Mouse (Mus musculus) embryo, embryonic 10 days (tissue): ENCODE measurements around the gene Pla2g5.
"Not testable (repeated sequence)": the region's sequence is repeated elsewhere in the genome, so short reads cannot be mapped to it uniquely, and the experiment has no call there.

ENCODE experiments used
- DNase-seq: peaks from one replicate; pipeline ENCODE4 v3.0.0-alpha.2; 2015; ENCODE audit warnings: low spot score

The Pla2g5 gene

DNA sequence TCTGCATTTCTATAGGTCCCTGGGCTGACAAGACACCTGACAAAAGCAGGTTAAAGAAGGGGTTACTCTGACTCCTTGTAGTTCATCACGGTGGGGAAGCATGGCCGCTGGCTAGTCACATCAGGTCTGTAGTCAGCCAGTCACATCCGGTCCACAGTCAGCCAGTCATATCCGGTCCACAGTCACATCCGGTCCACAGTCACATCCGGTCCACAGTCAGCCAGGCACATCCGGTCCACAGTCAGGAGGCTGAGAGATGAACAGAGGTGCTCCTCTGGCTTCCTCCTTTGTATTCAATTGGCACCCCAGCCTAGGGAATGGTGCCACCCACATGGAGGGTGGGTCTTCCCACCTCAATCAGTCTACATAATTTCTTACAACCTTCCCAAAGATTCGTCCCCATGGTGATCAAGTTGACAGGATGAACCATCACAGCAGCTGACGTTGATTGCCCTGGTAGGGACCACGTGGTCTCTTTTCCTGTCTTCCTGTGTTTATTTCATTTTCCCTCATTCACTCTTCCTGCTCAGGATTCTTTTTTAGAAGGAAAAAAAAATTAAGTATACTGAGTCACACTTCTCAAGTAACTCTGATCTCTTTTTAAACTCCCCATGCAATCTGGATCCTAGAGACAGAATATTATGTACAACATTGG lies at the start of gene Pla2g5:
Gene Pla2g5 (minus strand): TSS at position 139 of the 655 bp plus-strand sequence.
- no peak for DNase-seq

- no peak for DNase-seq
These were observed 42.5 kb upstream of the Pla2g5 start for GRCm38 (mm10) chr4:138905624-138906337.

- DNase-seq: no peak
These were observed 36.1 kb upstream of the Pla2g5 start for GRCm38 (mm10) chr4:138899361-138899760.

DNA sequence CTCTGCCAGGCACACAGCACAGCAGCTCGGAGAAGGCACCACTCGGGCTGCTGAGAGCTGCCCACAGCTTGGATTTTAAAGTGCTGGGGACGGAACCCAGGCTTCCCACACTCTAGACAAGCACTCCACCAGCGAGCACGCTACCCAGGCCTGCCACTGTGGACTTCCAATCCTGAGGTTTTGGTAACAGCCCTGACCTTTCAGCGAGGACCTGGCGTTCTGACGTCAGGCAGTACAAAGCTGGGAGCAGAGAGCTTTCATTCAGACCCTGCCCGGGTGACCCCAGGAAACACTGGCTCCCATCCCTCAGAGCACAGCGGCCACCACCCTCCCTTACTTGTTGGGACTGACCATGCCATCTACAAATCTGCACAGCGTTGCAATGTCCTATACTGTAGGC lies 30.5 kb upstream of the Pla2g5 start:
- DNase-seq: not testable (repeated sequence)

GRCm38 (mm10) chr4:138892655-138893054 lies 29.4 kb upstream of the Pla2g5 start:
- DNase-seq: no peak

DNA sequence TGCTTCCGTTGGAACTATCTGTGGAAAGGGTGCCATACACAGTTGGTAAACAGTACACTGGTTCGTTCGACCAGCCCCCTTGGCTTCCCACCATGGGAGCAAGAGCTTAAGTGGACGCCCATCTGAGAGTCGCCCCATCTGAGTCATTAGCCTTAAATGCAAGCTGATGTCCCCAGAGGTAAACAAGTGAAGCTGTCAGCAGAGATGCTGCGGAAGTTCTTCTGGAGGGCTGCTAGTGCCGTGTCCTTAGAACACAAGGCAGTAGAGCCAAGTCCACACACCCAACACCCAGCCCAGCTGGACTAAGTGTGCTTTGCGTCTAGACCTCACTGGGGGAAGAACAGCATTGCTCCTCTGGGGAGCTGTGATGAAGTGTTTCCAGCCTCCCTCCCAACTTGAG lies 26.4 kb upstream of the Pla2g5 start:
- DNase-seq: no peak

- DNase-seq: no peak
These were observed 25.9 kb upstream of the Pla2g5 start for GRCm38 (mm10) chr4:138889165-138889564.

DNA sequence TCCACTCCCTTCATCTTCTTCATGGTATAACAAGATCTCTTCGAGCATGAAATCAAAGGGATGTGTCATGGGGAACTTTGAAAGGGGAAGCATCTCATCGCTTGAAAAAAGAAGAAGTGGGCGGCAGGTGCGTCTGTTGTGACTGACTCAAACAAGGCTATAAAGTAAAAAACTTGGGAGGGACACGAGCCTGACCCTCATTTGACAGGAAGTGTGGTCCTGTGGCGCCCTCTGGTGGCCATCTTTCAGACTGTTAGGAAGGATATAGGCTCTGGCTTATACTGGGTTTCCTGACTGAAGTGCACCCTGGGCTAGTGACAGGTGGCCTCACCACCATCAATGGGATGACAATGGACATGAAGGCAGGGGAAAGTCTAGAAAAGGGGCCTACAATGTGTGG lies 21.0 kb upstream of the Pla2g5 start:
- DNase-seq: peak; percentile 91

GRCm38 (mm10) chr4:138882179-138882578 lies 18.9 kb upstream of the Pla2g5 start:
- peak; percentile 25 for DNase-seq

DNA sequence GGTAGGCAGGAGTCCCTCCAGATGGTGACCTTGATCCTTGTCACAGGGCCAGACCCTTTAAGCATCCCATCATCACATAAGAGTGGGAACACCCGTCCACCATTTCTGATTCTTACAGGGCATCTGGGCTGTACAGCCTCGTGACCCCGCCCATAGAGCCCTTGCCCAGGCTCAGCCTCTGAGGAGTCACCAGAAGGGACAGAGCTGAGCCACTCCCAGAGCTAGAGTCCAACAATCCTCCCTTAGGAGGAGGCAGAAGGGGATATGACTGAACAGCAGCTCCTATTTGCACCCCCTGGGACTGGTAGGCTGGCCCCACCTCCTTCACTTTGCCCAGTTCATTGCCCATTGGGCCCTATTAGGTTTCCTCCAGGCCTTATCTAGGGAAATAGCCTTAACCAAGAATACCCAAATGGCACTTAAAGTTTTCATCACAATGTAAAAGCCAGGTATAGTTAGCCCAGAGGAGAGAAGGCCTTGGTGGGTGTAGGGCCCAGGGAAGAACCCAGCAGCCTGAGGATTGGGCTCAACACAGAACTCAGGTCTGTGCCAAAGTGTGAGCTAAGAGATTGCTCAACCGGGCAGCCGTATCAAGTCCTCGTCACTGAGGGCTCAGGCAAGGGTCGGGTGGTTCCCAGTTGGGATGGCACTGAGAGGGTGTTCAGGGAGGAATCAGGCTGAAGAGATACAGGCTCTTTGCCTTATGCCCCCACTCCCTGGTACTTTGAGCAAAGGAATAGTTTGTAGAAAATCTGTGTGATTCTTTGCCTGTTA lies 17.7 kb upstream of the Pla2g5 start:
- DNase-seq: no peak

DNA sequence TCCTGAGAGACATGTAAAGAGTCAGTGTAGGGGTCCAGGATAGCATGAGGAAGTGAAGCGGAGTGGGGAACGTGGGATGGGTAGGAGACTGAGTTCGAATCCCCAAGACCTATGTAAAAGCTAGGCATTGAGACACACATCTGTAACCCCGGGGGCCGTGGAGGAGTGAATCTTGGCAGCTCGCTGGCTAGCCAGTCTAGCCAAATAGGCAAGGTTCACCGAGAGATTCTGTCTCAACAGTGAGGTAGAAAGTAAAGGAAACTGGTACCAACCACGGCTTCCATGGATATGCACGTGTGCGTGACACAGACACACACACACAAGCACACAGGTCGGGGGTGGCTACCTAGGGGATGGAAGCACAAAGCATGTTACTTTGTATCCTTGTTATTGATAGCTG lies 16.5 kb upstream of the Pla2g5 start:
- no peak for DNase-seq

DNA sequence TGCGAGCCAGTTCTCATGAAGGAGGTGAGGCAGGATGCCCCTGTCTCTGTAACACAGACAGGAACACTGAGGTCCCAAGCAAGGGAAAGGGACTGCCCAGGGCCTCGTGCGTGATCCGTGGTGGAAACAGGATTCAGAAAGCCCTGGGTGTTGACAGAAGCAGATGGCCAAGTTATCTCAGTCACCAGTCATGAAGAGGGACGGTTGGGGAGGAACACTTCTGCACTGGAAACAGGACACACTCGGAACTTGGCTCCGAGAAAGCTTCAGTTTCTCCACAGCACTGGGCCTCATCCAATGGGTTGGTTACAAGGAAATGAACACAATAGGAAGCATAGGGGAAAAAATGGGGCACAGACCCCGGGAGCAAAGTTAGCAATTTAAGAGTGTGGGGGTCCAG lies 15.5 kb upstream of the Pla2g5 start:
- no peak for DNase-seq

- no peak for DNase-seq
These were observed 14.4 kb upstream of the Pla2g5 start, which contains the start of gene Pla2g2e for GRCm38 (mm10) chr4:138877731-138878130. Pla2g2e (plus strand) TSS chr4:138877942.

GRCm38 (mm10) chr4:138875986-138876385 lies 12.7 kb upstream of the Pla2g5 start:
- no peak for DNase-seq

- not testable (repeated sequence) for DNase-seq
These were observed 12.0 kb upstream of the Pla2g5 start for GRCm38 (mm10) chr4:138875275-138875674.

- DNase-seq: no peak
These were observed 10.6 kb upstream of the Pla2g5 start, which contains the start of gene Gm13030 for GRCm38 (mm10) chr4:138873864-138874263. Gm13030 (minus strand) TSS chr4:138873964.

DNA sequence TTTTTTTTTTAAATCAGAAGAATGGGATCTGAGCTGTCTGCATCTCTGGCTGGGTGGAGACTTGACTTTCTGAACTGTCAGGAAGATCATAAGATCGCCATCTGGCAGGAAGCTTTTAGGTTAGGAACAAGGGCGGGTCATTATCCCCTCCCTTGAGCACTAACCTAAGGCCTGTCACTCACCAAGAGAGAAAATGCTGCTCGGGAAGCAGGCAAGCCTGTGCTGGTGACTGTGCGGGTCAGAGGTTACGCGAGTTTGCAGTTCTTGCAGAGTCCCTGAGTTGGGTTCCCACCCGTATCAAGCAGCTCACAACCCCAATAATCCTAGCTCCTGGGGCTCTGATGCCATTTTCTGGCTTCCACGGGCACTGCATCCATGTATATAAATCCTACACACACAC lies 5.4 kb upstream of the Pla2g5 start:
- DNase-seq: peak; percentile 56

- DNase-seq: peak; percentile 89
These were observed 3.1 kb upstream of the Pla2g5 start for GRCm38 (mm10) chr4:138866413-138866812.

GRCm38 (mm10) chr4:138865991-138866390 lies 2.7 kb upstream of the Pla2g5 start:
- DNase-seq: no peak

GRCm38 (mm10) chr4:138865092-138865491 lies 1.8 kb upstream of the Pla2g5 start:
- no peak for DNase-seq

GRCm38 (mm10) chr4:138859728-138860127 lies 3.6 kb downstream of the Pla2g5 start:
- peak; percentile 92 for DNase-seq

GRCm38 (mm10) chr4:138859245-138859644 lies 4.0 kb downstream of the Pla2g5 start:
- DNase-seq: peak; percentile 86

DNA sequence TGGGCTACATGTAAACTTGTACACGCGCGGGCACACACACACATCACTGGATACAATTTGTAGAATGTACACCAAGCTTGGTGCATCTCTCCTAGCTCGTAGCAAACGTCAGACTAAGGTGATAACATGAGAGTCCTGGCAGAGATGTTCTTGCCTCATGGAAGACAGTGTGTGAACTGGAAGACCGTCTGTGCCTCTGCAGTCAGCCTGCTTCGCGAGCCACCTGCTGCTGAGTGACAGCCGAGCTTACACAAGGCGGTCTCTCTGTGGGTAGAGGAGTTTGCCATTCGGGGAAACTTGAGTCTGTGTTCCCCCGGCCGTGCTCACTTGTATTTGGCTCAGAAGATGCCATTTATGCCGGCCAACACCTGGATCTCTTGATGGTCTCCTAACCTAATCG lies 4.8 kb downstream of the Pla2g5 start:
- DNase-seq: no peak
